Mouse (Mus musculus): ENCODE measurements around the gene Ywhag.
A peak's percentile ranks its signal among the peaks of the same experiment; 100 is the strongest.

The Ywhag gene

DNA sequence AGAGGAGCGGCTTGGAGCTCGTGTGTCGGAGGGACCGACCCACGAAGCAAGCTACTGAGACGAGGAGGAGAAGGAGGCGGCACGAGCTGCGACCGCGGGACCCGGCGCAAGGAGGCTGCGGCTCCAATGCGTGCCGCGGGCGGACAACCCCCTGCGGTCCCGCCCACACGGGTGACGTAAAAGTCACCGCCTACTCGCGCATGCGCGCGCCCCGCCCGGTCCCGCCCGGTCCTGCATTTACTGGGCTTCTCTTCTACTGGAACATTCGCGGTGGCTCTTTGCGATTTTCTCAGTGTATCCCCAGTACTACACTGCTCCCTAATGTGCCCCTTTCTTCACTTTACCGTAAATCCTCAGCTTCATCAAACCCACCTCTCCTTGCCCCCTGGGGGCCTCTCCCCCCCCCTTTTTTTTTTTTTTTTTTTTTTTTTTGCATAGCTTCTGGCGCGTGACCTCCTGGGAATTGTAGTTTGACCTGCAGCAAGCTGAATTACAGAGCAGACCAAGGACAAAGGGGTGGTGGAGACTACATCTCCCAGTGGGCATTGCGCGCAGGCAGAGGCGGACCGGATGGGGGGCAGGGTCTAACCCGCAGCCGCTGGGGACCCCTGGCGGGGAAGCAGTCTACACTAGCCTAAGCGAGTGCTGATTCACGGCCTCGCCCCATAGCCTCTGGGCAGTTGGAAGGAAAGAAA is at the start of gene Ywhag:
Gene Ywhag, minus strand, starts transcription at position 136 of the 695 bp plus-strand sequence.
- peak; percentile 97 for DNase-seq

DNA sequence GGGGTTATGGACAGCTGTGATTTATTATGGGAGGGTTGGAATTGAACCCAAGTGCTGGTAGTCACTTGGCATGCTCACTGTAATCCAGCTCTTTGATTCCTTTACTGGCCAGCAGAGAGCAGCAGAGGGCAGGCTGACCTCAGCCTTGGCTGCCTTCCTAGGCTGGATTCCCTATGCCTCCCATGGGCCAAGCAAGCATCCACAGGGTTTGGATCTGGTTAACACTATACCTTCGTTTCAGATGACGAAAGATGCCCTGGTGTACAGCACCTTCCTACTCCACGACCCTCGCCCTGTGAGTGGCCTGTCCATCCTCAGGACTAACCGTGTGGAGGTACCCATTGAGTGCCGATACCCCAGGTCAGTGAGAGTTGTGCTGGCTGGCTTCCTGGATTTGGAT is 48.0 kb upstream of the Ywhag start:
- peak; percentile 72 for DNase-seq

DNA sequence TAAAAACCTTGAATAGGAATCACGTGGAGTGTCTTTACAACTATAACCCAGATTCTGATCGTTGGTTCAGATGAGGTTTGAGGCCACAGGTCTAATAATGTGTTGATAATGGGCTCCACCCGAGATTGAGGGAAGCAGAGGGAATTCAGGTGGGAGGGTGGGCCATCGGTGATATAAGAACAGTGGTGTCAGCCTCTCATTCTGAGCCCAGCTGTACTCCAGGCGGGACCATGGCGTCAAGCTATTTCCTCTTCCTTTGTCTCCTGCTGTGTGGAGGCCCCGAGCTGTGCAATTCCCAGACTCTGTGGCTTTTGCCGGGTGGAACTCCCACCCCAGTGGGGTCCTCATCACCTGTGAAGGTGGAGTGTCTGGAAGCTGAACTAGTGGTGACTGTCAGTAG is 45.5 kb upstream of the Ywhag start, which contains the start of gene Zp3:
Gene Zp3, plus strand, starts transcription at position 196 of the 400 bp plus-strand sequence.
- DNase-seq, result no peak

DNA sequence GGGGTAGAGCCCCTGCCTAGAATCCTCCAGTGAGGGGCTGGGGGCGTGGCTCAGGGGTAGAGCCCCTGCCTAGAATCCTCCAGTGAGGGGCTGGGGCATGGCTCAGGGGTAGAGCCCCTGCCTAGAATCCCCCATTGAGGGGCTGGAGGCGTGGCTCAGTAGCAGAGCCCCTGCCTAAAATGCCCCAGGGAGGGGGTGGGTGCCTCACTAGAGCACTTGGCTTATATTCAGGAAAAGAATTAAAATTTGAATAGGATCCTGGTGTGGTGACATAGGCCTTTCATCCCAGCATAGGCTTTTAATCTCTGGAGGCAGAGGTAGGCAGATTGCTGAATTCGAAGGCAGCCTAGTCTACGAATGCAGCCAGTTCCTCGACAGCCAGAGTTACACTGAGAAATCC is 45.0 kb upstream of the Ywhag start:
- no peak for DNase-seq

DNA sequence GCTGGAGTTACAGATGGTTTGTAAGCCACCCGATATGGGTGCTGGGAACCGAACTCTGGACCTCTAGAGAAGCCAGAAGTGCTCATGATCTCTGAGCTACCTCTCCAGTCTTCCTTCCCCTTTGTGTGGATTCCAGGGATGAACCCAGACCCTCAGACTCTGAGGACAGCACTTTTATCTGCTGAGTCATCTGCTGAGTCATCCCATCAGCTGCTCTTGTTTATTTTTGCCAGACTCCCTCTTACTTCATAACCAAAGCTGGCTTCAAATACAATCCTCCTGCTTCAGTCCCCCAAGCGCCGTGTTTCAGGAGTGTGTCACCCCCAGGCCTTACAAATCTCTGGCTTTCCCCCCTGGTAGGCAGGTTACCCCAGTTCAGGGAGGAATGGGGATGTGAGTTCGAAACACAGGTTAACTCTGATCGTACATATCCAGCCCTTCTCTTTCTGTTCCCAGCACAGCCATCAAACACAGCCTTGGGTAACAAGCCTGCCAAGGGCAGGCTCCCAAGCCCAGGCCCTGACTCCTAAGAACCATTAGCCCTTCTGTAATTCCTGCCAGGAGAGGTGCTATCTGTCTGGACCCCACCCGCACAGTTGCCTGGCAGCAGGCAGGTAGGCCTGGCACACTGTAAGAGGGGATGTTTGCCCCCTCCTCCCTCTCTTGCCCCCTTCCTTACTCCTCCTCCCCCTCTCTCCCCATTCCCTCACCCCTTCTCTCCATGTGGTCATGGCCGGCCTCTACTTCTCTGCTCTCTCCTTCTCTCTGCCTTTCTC is 41.7 kb upstream of the Ywhag start:
- DNase-seq, result no peak

DNA sequence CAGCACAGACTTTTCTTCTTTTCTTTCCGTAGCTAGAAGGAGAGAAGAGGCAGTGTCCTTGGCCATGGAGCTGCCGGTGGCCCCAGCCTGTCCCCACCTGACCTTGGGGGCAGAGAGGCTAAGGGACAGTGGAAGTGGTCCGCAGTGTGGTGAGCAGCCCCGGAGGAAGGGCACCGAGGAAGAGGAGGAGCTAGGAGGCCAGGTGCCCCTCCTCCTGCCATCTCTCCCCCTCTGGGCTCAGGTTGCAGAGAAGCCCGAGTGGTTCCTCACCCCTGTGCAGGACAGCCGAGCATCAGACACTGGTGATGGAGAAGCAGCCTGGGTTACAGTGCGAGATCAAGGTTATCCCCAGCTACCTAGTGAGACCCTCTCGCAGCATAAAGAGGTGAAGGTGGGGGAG is 39.9 kb upstream of the Ywhag start, which contains the start of gene Ssc4d:
Gene Ssc4d, minus strand, starts transcription at position 167 of the 400 bp plus-strand sequence.
- DNase-seq, result no peak

DNA sequence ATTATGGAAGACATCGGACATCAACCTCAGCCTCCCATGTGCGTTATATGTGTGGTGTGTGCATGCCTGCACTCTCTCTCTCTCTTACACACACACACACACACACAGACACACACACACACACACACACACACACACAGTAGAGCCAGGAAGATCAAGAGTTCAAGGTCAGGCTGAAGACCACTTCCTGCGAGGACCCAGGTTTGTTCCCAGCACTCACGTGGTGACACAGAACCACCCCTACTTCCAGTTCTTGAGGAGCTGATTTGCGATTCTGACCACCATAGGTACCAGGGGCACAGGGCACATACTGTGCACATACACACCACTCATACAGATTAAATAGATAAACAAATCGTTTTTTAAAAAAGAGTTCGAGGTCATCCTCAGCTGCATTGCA is 37.5 kb upstream of the Ywhag start:
- no peak for DNase-seq

DNA sequence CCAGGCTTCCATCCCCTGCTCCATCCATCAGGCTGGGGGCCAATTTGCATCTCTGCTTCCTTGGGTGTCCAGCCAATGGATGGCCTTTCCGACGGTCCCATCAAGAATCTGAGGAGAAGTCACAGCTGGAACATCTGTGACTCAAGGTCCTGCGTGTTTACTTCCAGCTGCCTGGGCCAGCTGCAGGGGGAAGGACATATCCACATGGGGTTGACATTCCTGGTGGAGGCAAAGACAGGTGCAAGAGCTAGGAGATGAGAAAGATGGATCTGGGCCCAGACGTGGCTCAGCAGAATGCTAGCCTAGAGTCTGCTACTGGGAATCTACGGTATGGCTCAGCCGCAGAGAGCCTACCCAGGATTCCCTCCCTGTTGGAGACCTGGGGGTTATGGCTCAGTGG is 35.8 kb upstream of the Ywhag start:
- DNase-seq, result no peak

DNA sequence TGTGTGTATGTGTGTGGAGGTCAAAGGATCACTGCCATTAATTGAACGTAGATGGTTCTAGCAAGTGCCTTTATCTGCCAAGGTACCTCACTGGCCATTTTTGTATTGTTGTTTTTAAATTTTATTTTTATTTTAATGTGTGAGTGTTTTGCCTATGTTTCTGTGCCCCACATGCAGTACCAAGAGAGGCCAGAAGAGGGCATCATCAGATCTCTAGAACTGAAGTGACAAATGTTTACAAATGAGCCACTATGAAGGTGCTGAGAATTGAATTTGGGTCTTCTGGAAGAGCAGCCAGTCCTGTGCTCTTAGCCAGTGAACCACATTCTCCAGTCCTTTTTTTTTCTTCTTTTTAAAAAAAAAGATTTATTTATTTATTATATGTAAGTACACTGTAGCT is 34.4 kb upstream of the Ywhag start:
- DNase-seq, result peak; percentile 59

DNA sequence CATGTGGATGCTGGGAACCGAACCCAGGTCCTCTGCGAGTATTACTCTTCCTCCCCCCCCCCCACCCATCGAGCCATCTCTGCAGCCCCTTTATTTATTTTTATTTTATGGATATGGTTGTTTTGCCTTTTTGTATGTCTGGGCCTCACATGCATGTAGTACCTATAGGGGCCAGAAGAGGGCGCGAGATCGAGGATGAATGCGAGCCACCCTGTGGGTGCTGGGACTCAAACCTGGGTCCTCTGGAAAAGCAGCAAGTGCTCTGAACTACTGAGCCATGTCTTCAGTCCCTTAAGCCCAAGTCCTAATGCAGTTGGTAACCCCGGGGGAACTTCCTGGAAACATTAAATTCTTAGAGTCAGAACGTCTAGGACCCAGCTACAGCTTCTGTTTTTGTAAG is 32.5 kb upstream of the Ywhag start:
- DNase-seq, result peak; percentile 14

DNA sequence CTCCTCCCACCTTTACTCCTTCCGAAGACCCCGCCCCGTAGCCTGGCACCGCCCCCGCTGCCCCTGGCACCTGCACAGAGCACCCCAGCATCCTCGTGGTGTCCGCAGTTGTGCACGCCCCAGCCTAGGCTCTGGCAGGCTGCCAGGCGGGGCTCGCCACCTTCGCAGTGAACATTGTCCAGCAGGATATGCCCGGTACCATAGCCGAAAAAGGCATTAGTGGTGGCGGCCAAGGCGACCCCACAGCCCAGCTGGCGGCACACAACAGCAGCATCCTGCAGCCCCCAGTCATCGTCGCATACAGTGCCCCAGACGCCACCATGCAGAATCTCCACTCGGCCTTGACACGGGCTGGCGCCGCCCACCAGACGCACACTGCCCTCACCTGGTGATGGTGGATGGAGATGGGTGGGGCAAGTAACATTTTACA is 31.1 kb upstream of the Ywhag start:
- peak; percentile 51 for DNase-seq

DNA sequence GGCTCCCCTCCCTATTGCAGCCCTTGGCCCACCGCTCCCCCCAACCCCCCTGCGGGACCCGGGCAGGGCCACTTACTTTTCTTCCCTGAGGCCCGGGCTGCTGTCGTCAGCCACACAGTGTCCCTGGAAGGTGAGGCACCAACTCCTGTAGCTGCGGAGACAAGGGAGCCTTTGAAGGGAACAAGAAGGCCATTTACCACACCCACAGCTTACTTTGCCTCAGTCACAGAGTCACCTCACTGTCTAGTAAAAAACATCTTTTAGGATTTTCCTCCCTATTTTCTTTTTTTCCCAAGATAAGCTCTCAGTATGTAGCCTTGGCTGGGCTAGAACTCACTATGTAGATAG is 28.8 kb upstream of the Ywhag start:
- no peak for DNase-seq

DNA sequence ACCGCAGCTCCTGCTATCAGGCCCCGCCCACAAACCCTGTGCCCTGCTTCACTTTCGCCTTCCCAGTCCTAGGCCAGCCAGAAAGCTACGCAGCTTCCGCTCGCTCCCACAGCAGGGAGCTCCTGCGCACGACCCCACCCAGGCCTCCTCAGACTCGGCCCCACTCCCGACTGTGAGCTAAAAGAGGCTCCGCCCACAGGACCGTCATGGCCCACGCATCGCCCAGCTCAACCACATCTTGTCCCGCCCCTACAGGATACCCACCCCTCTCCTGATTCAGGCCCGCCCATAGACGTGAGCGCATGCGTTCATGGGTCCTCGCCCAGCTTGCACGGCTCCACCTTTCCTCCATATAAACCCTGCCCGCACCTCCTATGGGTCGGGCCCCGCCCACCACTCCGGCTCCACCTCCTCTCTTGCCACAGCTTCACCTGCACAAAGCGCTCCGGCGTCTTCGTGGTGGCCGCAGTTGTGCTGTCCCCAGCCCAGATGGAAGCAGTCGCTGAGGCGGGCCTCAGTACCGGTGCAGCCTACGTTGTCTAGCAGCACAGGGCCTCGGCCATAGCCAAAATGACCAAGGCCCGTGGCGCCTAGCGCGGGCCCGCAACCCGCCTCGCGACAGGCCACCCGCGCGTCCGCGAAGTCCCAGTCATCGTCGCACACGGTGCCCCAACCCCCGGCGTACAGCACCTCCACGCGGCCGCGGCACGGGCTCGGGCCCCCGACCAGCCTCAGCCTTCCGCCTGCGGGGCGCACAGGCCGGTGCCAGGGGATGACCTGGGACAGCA is 28.3 kb upstream of the Ywhag start:
- DNase-seq, result peak; percentile 97

DNA sequence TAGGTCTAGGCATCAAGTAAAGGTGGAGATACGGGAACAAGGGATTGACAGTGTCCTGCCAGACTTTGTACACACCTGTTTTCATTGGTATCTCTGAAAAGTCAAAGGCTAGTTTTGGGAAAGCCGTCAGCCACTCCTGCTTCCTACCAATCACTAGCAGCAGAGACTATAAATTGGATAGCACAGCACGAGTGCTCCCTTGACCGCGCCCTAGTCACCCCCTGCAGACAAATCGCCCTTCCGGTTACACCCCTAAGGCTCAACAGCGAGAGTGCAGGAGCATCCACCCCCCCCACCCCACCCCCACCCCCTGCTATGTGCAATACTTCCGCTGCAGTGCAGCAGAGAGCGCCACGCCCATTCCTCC is 27.7 kb upstream of the Ywhag start:
- no peak for DNase-seq

DNA sequence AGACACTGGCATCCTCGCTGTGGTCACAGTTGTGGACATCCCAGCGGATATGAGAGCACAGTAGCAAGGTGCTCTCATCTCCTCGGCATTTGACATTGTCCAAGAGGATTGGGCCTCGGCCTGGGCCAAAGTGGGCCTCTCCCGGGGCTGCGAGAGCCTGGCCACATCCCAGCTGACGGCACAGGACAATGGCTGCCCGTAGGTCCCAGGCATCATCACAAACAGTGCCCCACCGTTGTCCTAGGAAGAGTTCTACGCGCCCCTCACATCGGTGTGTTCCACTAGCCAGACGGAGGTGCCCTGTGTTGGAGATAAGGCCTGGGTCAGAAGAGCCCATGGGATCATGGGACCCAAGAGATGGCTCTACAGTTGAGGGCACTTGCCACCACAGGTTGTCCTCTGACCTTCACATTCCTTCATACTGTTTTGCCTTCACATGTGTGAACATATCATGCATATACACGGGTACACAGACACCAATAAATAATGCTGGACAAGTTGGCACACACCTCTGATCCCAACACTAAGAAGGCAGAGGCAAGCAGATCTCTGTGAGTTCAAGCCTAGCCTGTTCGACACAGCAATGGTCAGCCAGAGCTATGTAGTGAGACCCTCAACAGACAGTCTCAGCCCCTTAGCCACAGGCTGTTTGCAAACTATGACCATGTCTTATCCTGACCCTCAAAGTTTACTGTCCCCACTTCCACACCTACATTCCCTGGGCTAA is 26.7 kb upstream of the Ywhag start:
- no peak for DNase-seq

DNA sequence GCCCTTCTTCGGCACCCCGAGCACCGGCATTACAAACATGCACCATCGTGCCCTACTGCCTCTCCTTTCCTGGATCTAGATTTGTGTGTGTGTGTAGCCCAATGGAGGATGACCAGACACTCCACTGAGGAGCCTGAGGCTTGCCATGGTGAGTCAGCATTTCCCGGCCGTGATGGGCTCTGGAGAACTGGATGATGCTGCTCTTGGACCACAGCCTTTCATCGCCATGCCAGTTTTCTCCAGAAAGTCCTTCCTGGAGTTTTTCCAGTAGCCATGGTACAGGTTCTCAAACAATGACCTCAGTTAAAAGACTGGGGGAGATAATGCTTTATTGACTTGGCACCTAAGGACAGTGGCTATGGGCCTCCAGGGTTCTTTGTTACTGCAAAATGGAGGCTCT is 25.5 kb upstream of the Ywhag start:
- DNase-seq, result no peak

DNA sequence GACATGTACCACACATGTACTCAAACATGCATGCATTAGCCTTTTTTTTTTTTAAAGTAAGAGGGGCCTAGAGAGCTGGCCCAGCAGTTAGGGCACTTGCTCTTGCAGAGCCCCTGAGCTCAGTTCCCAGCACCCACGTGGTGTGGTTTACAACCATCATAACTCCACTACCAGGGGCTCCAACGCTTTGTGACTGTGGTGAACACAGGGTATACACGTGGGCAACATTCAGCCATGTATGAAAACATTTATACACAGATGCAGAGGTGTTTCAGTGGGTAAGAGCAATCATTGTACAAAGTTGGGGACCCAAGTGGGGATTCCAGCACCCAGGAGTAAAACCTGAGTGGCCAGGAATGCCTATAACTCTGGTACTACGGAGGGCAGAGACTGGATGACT is 24.0 kb upstream of the Ywhag start:
- no peak for DNase-seq

DNA sequence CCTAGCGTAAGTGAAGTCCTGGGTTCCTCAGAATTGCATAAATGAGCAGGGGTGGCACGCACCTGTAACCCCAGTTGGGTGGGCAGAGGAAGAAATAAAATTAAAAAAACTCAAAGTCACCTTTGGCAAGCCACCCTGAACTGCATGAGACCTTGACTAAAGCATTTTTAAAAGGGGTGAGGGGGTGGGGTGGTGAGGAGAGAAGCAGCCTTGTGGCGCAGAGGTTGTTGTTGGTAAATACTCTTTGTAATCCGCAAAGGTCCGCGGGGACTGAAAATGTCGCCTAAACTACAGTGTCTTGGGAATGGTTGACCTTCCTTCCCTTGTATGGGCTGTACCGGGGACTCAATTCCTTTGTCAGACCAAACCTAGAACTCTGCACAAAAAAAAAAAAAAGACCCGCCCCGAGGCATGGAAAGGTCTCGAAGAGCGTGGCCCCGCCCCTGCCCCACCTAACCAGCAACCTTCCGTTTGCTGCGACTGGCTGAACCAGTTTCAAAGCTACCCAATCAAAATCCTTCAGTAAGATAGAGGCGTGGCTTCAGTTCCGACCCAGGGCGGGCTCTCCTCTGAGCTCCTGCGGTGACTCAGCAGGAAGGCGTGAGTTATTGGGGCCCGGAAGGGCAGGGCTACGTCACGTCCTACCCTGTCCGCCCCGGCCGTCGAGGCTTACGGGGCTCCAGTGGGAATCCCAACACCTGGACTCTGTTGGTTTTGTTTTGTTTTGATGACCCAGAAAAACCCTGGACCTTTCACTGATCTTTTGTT is 23.0 kb upstream of the Ywhag start:
- DNase-seq, result peak; percentile 91

DNA sequence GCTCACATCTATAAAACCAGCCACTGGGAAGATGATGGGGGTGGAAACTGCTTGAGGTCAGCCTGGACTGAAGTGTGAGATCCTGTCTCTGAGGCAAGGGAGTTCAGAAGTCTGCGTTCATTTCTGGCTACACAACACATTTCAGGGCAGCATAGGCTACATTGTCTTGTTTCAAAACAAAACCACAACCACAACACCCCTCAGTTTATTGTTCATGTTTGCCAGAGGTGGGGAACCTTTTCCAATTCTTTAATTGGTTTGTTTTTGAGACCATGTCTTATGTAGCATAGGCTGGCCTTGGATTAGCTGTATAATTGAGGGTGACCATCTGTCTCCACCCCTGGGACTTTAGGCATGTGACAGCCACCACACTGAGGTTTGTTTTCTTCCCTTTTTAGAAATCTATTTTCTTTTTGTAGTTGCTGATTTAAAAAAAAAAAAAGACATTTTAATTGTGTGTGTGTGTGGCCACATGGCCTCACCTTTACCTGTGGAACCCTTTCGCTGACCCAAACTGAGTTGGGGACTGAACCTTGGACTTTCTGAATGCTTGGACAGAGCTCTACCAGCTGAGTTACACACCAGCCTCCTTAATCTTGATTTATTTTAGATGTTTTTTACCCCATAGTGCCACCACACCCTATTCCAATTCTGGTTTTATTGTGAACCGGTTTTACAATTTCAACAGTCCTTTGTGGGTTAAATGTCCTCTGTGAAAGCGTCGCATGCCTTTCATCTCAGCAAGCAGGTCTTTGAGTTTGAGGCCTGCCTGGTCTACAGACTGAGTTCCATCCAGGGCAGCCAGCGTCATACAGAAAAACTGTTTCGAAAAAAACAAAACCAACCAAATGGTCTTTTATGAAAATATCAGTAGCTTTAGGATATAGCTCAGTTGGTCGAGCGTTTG is 22.1 kb upstream of the Ywhag start:
- peak; percentile 11 for DNase-seq

DNA sequence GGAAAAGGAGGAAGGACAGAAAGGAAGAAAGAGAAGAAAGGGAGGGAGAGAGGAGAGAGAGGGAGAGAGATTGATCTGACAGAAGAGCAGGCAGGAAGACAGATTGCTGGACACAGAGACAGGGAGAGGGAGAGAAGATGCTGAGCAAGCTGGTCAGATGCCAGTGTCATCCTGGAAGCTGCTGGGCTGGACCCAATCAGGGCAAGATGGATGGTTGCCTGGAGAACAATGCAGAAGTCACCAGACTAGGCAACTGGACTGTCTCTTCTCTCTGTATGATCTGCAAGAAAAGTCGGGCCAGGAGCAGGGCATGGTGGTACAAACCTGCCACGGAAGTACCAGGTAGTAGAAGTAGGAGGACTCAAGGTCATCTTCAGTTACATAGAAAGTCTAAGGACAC is 18.4 kb upstream of the Ywhag start:
- DNase-seq, result no peak

DNA sequence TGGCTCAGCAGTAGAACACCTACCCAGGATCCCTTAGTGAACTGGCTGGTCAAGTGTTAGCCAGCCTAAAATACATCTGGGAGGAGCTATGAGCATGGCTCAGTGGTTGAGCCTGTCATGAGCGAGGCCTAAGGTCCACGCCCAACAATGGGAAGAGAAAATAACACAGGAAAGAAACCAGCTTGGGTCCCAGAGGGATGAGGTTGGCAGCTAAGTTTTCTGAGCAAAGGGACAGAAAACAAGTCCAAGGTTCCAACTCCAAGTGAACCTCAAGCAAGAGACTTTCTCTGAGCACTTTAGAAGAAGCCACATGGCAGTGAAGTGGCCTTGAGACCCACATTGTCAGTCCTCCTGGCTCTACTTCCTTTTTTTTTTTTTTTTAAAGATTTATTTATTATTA is 17.2 kb upstream of the Ywhag start:
- DNase-seq, result no peak
